Mouse (Mus musculus): ENCODE results near the gene Dcbld2. TPM values are rescaled to one million over a fixed set of nuclear protein-coding genes. Genes with fewer than 3 reads are reported as not detected.

Gene Dcbld2
- total RNA-seq, 2 experiments from 2014 or later = 26.0 to 26.1 TPM

- intact Hi-C loops (cut with DNase I) = no loop called here
- DNase-seq (ENCODE audit: low spot score in 2 of 2) = no peak
These were observed 68.1 kb downstream of the Dcbld2 start for GRCm38 (mm10) chr16:58476363-58476762.

- intact Hi-C loops (cut with DNase I) = no loop called here
These were observed 71.7 kb downstream of the Dcbld2 start for GRCm38 (mm10) chr16:58479898-58480448.

GRCm38 (mm10) chr16:58481219-58481905, 73.1 kb downstream of the Dcbld2 start:
- intact Hi-C loops (cut with DNase I) = no loop called here
- DNase-seq (ENCODE audit: low spot score in 2 of 2) = no peak

More at GRCm38 (mm10) chr16:58479898-58480448, 71.7 kb downstream of the Dcbld2 start:
- no peak for DNase-seq (ENCODE audit: low spot score in 2 of 2)

GRCm38 (mm10) chr16:58481906-58482270, 73.6 kb downstream of the Dcbld2 start:
- DNase-seq (ENCODE audit: low spot score in 2 of 2) = no peak
- intact Hi-C loops (cut with DNase I) = no loop called here

- intact Hi-C loops (cut with DNase I) = no loop called here
- DNase-seq (ENCODE audit: low spot score in 2 of 2) = no peak
These were observed 74.1 kb downstream of the Dcbld2 start for GRCm38 (mm10) chr16:58482296-58482695.

GRCm38 (mm10) chr16:58487861-58488260, 79.6 kb downstream of the Dcbld2 start:
- intact Hi-C loops (cut with DNase I) = no loop called here
- no peak for DNase-seq (ENCODE audit: low spot score in 2 of 2)

GRCm38 (mm10) chr16:58496791-58497190, 88.5 kb downstream of the Dcbld2 start:
- DNase-seq (ENCODE audit: low spot score in 2 of 2) = no peak
- intact Hi-C loops (cut with DNase I) = no loop called here

GRCm38 (mm10) chr16:58497886-58498713, 89.9 kb downstream of the Dcbld2 start:
- DNase-seq (ENCODE audit: low spot score in 2 of 2) = no peak
- intact Hi-C loops (cut with DNase I) = no loop called here

- DNase-seq (ENCODE audit: low spot score in 2 of 2) = no peak
- intact Hi-C loops (cut with DNase I) = no loop called here
These were observed 90.9 kb downstream of the Dcbld2 start for GRCm38 (mm10) chr16:58499172-58499584.

- intact Hi-C loops (cut with DNase I) = no loop called here
These were observed 91.4 kb downstream of the Dcbld2 start for GRCm38 (mm10) chr16:58499650-58500049.

GRCm38 (mm10) chr16:58501760-58502301, 93.6 kb downstream of the Dcbld2 start:
- DNase-seq (ENCODE audit: low spot score in 2 of 2) = no peak
- intact Hi-C loops (cut with DNase I) = no loop called here

More at GRCm38 (mm10) chr16:58499650-58500049, 91.4 kb downstream of the Dcbld2 start:
- no peak for DNase-seq (ENCODE audit: low spot score in 2 of 2)

GRCm38 (mm10) chr16:58502566-58502965, 94.3 kb downstream of the Dcbld2 start:
- intact Hi-C loops (cut with DNase I) = no loop called here
- no peak for DNase-seq (ENCODE audit: low spot score in 2 of 2)

GRCm38 (mm10) chr16:58504945-58505344, 96.7 kb downstream of the Dcbld2 start:
- DNase-seq (ENCODE audit: low spot score in 2 of 2) = no peak
- intact Hi-C loops (cut with DNase I) = no loop called here

- no peak for DNase-seq (ENCODE audit: low spot score in 2 of 2)
- intact Hi-C loops (cut with DNase I) = no loop called here
These were observed 104.0 kb downstream of the Dcbld2 start for GRCm38 (mm10) chr16:58512181-58512761.

GRCm38 (mm10) chr16:58512887-58513286, 104.6 kb downstream of the Dcbld2 start:
- intact Hi-C loops (cut with DNase I) = no loop called here
- no peak for DNase-seq (ENCODE audit: low spot score in 2 of 2)

- intact Hi-C loops (cut with DNase I) = no loop called here
- DNase-seq (ENCODE audit: low spot score in 2 of 2) = no peak
These were observed 105.5 kb downstream of the Dcbld2 start for GRCm38 (mm10) chr16:58513755-58514154.

GRCm38 (mm10) chr16:58514565-58514964, 106.3 kb downstream of the Dcbld2 start:
- intact Hi-C loops (cut with DNase I) = no loop called here
- DNase-seq (ENCODE audit: low spot score in 2 of 2) = no peak

GRCm38 (mm10) chr16:58516161-58516560, 107.9 kb downstream of the Dcbld2 start:
- no peak for DNase-seq (ENCODE audit: low spot score in 2 of 2)
- intact Hi-C loops (cut with DNase I) = no loop called here

- intact Hi-C loops (cut with DNase I) = no loop called here
- DNase-seq (ENCODE audit: low spot score in 2 of 2) = no peak
These were observed 108.9 kb downstream of the Dcbld2 start for GRCm38 (mm10) chr16:58516960-58517798.

Measured in left cerebral cortex, postnatal 36 days (tissue).